In genomic region chr17:45686716-45687115, GRCm38 (mm10) we compare ENCODE assay signal across 8 mouse cellular contexts. TPM values are rescaled to one million over a fixed set of nuclear protein-coding genes. Genes with fewer than 3 reads are reported as not detected.
DNase-seq lines count a peak whose midpoint lies in the region; ATAC-seq and TF ChIP-seq lines count a peak whose summit lies in the region.

TSS of gene Tmem63b (minus strand) at chr17:45686905.

- peak within 1 kb of the TSS; percentile 99 for H3K4me3 ChIP-seq in heart, adult 2 months
- H3K4me3 ChIP-seq in E14TG2a.4 (replicated peaks; ENCODE audit: low read length), result peak within 1 kb of the TSS; percentile 93
- H3K4me3 ChIP-seq in embryonic facial prominence, embryonic 12.5 days, result peak within 1 kb of the TSS; percentile 89
- H3K4me3 ChIP-seq in heart, embryonic 15.5 days, result peak within 1 kb of the TSS; percentile 97

- H3K27ac ChIP-seq in heart, adult 2 months, result peak within 1 kb of the TSS; percentile 92
- peak within 1 kb of the TSS; percentile 84 for H3K27ac ChIP-seq in embryonic facial prominence, embryonic 12.5 days
- H3K27ac ChIP-seq in heart, embryonic 15.5 days, result peak within 1 kb of the TSS; percentile 80

- ATAC-seq in embryonic facial prominence, embryonic 12.5 days (ENCODE audit: insufficient number of reproducible peaks, insufficient read depth, low FRiP score, low TSS enrichment), result no peak
- ATAC-seq in heart, embryonic 15.5 days (replicated peaks; ENCODE audit: insufficient number of reproducible peaks, insufficient read depth, low FRiP score, low read depth), result 0 out of 2 replicates have a peak, but pooled peaks have one; percentile 2

- TF ChIP-seq POLR2A in heart, adult 2 months (IDR thresholded peaks at IDR 0.05; ENCODE audit: insufficient read depth, low read depth, low read length), result no peak

- peak within 1 kb of the TSS; percentile 91 for H3K9ac ChIP-seq in heart, adult 2 months (ENCODE audit: low read depth, low read length)
- peak within 1 kb of the TSS; percentile 89 for H3K9ac ChIP-seq in embryonic facial prominence, embryonic 12.5 days
- peak within 1 kb of the TSS; percentile 95 for H3K9ac ChIP-seq in heart, embryonic 15.5 days

- peaks cover 9% of the 10 kb centered on the region for H3K4me1 ChIP-seq in heart, adult 2 months (ENCODE audit: control insufficient read depth, insufficient read depth, low read length)
- H3K4me1 ChIP-seq in E14TG2a.4 (replicated peaks; ENCODE audit: low read depth, low read length), result peaks cover 59% of the 10 kb centered on the region
- H3K4me1 ChIP-seq in embryonic facial prominence, embryonic 12.5 days, result peaks cover 23% of the 10 kb centered on the region
- H3K4me1 ChIP-seq in heart, embryonic 15.5 days (replicated peaks), result peaks cover 34% of the 10 kb centered on the region

- no peak for TF ChIP-seq EP300 in heart, adult 2 months (IDR thresholded peaks at IDR 0.05; ENCODE audit: insufficient read depth, low read depth, low read length)

- DNase-seq in heart, adult 2 months, result no peak
- DNase-seq in heart, adult 11 months, result no peak
- DNase-seq in left cerebral cortex, postnatal 36 days (ENCODE audit: low spot score in 2 of 2), result no peak
- peak; percentile 76 for DNase-seq in naive thymus-derived CD4-positive, alpha-beta T cell, adult 2 months (ENCODE audit: low read depth)
- no peak for DNase-seq in kidney, postnatal 36 days

- TF ChIP-seq CTCF in heart, adult 2 months (IDR thresholded peaks at IDR 0.05), result no peak
- TF ChIP-seq CTCF in E14TG2a.4 (conservative IDR thresholded peaks at IDR 0.05; ENCODE audit: low read length), result no peak; the same call in 1 of the 2 replicates

- no peaks in the 10 kb centered on the region for H3K9me3 ChIP-seq in E14TG2a.4 (ENCODE audit: low read length)
- no peaks in the 10 kb centered on the region for H3K9me3 ChIP-seq in embryonic facial prominence, embryonic 12.5 days
- no peaks in the 10 kb centered on the region for H3K9me3 ChIP-seq in heart, embryonic 15.5 days (replicated peaks)

- no peaks in the 10 kb centered on the region for H3K36me3 ChIP-seq in heart, adult 2 months (ENCODE audit: control insufficient read depth, insufficient read depth, low read length)
- H3K36me3 ChIP-seq in E14TG2a.4 (ENCODE audit: insufficient read depth, low read length), result peaks cover 4% of the 10 kb centered on the region; the same call in 1 of the 2 replicates
- H3K36me3 ChIP-seq in embryonic facial prominence, embryonic 12.5 days, result no peaks in the 10 kb centered on the region
- no peaks in the 10 kb centered on the region for H3K36me3 ChIP-seq in heart, embryonic 15.5 days

- 6% methylated on average over 12 of the region's 12 CpGs for WGBS in heart, adult 2 months
- WGBS in embryonic facial prominence, embryonic 12.5 days, result 8% methylated on average over 12 of the region's 12 CpGs
- WGBS in heart, embryonic 15.5 days, result 6% methylated on average over 12 of the region's 12 CpGs

- H3K27me3 ChIP-seq in heart, adult 2 months (ENCODE audit: control insufficient read depth, insufficient read depth, low read length), result no peaks in the 10 kb centered on the region; the same call in 1 of the 2 replicates
- H3K27me3 ChIP-seq in E14TG2a.4 (ENCODE audit: insufficient read depth, low read length), result peaks cover 9% of the 10 kb centered on the region
- H3K27me3 ChIP-seq in embryonic facial prominence, embryonic 12.5 days, result no peaks in the 10 kb centered on the region
- H3K27me3 ChIP-seq in heart, embryonic 15.5 days, result no peaks in the 10 kb centered on the region

- H3K79me2 ChIP-seq in heart, adult 2 months (replicated peaks; ENCODE audit: control insufficient read depth, insufficient read depth, low read length), result peaks cover 8% of the 10 kb centered on the region

- peak within 1 kb of the TSS; percentile 74 for H3K4me2 ChIP-seq in embryonic facial prominence, embryonic 12.5 days (replicated peaks)
- H3K4me2 ChIP-seq in heart, embryonic 15.5 days, result peak within 1 kb of the TSS; percentile 92

- intact Hi-C loops in heart, adult 2 months (cut with DNase I), result no loop called here
- intact Hi-C loops in left cerebral cortex, postnatal 36 days (cut with DNase I), result no loop called here

RNA-seq across cellular contexts. Expression of gene Tmem63b, which starts in this region (rescaled TPM):
- total RNA-seq in heart, adult 2 months (2021), result 10 to 100 TPM; 81.8 to 90.1 TPM
- 122 and 154 TPM in 2 replicates for polyA plus RNA-seq in heart, adult 2 months (2012; rRNA removed)
- polyA plus RNA-seq in embryonic facial prominence, embryonic 12.5 days (2016; fragmentation: Nextera tagmentation; extraction: Ambion mirVana), result 43.1 and 45.4 TPM in 2 replicates
- 35.1 and 42.4 TPM in 2 replicates for polyA plus RNA-seq in heart, embryonic 15.5 days (2015; fragmentation: Nextera tagmentation; extraction: Ambion mirVana)
- total RNA-seq in left cerebral cortex, postnatal 36 days (2021), result 100 to 1,000 TPM; 177 to 186 TPM
